Mouse (Mus musculus) B cell, adult 62 days (primary cell): ENCODE data around the gene Kcnj14. TPM values are rescaled to one million over a fixed set of nuclear protein-coding genes. Genes with fewer than 3 reads are reported as not detected.

Source experiments
- total RNA-seq: library from RNA; stranded (reverse); gene quantifications from 4 replicates; pipeline ENCODE4 v1.2.4, GENCODE M21; 2023

The Kcnj14 gene
- total RNA-seq: 3.5 to 4.3 TPM (median 3.9 TPM) in 4 replicates

GRCm38 (mm10) chr7:45824598-45824997, at the start of gene Kcnj14:
TSS of gene Kcnj14 (minus strand) at chr7:45824782.

GRCm38 (mm10) chr7:45872624-45873023, 48.0 kb upstream of the Kcnj14 start, which contains the start of gene Kdelr1:
TSS of gene Kdelr1 (plus strand) at chr7:45872772.

DNA sequence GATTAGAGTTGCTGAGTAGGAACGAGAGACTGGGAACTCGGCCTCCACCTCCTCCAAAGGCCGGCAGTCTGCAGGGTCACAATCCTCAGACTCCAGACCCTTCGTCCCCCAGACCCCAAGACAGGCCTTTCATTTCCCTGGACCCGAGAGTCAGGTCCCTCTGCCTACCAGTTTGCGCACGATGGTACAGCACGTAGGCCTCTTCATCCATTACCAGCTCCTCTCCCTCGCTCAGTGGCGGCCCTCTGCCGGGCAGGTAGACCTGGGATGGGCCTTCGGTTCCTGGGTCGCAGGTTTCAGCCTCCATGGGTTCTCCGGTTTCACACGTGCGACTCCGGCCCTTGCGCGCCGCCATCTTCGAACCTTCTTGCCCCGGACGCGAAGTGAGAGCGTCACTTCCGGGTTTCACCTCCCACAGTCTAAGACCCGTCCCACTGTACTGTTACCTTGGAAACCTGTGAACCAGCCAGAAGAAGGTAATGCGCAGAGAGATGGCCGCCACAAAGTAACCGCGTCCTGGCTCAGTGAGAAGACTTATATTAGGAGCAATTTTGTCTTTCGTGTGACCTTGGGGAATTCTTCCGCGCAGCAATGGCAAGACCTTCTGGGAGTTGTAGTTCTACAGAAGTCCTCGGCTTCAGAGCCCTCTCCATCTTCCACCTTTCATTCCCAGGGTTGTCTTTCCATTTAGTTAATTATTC, 6.0 kb upstream of the Kcnj14 start, which contains the start of gene Grwd1:
Gene Grwd1, minus strand, starts transcription at position 518 of the 701 bp plus-strand sequence.

DNA sequence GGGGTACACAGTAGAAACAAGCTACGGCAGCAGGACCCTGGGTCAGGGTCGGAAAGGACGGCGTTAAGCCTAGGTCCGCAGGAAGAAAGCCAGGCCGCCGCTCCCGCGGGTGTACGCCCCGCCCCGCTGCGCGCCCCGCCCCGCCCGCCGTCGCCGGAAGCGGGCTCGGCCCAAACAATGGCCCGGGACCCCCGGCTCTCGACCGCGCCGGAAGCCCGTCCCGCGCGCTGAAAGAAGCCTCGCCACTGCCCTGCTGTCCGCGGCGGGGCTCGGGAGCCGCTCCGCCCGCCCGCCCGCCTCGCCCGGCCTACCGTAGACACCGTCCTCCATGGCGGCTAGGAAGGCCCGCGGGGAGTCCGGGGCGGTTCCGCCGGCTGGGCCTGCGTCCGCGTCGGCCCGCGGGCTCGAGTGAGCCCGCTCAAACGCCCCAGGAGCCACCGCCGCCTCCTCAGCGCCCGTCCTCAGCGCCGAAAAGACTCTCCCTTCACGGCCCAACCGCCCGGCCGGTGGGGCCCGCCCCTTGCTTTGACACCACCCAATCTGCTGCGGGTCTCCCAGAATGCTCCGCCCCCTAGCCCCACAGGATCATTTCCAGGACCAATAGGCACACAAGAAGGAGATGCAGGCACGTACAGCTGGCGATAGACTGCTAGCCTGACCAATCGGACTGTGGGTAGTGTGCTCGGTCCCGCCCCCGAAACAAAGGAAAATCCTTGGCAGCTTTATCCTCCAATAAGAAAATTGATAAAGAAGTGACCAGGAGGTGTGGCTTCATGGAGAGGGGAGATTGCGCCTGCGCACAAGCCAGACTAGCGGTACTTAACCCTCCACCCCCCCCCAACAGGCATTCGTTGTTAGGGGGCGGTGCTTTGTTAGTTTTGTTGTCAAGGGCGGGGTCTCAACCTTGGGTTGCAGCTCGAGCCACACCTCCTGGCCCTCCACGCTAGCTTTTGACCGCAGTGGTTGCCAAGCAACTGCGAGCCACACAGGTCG, 10.5 kb downstream of the Kcnj14 start, which contains the start of gene Cyth2:
Gene Cyth2, minus strand, starts transcription at position 795 of the 993 bp plus-strand sequence.

GRCm38 (mm10) chr7:45784524-45785372, 39.8 kb downstream of the Kcnj14 start, which contains the start of gene Sult2b1:
TSS of gene Sult2b1 (minus strand) at chr7:45784669.

DNA sequence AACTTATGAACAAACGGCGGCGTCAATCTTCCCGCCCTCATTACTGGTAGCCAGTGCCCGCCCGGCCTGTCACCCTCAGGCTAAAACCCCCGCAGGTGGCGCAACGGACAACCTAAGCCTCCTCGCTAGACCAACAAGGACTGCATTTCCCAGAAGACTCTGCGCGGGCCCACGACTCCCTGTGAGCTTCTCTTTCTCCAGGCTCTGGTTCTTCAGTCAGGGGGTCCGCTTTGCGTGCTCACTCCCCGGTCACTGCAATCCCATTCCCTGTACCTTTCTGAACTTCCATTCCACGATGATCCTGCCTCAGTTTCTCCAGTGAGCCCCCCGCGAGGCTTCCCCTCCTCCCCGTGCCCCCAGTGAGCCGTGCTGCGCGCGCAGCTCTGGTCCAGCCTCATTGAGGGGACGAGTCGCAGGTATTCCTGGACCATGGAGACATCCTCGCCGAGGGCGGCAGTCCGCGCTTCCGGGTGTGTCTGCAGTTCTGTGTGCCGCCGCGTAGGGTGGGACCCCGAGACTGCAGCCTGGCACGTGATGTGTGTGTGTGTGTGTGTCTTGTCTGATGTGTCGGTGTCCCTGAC, 41.0 kb downstream of the Kcnj14 start, which contains the start of gene Lmtk3:
Gene Lmtk3, plus strand, starts transcription at position 228 of the 581 bp plus-strand sequence.

Other genes with a start within 250 kb of the Kcnj14 start
- gene Fgf21, start 209.3 kb downstream of the Kcnj14 start, total RNA-seq: not detected in 4 replicates
- gene Fut1, start 207.5 kb downstream of the Kcnj14 start, total RNA-seq: not detected in 4 replicates
- gene Izumo1, start 203.0 kb downstream of the Kcnj14 start, total RNA-seq: not detected in 4 replicates
- 0.18 to 0.36 TPM (median 0.26 TPM) in 4 replicates for gene Rasip1, start 197.3 kb downstream of the Kcnj14 start, total RNA-seq
- gene Mamstr, start 184.8 kb downstream of the Kcnj14 start, total RNA-seq: not detected in 4 replicates
- gene Fut2, start 158.4 kb downstream of the Kcnj14 start, total RNA-seq: not detected in 4 replicates
- gene Ntn5, start 140.8 kb downstream of the Kcnj14 start, total RNA-seq: not detected in 4 replicates
- not detected in 4 replicates for gene Sec1, start 130.4 kb downstream of the Kcnj14 start, total RNA-seq
- gene Car11, start 124.9 kb downstream of the Kcnj14 start, total RNA-seq: not detected in 4 replicates
- gene Dbp, start 119.7 kb downstream of the Kcnj14 start, total RNA-seq: 19.3 to 25.2 TPM (median 23.7 TPM) in 4 replicates
- gene Rpl18, start 109.3 kb downstream of the Kcnj14 start, total RNA-seq: 2,047 to 2,170 TPM (median 2,138 TPM) in 4 replicates
- gene Sphk2, start 106.8 kb downstream of the Kcnj14 start, total RNA-seq: 31.9 to 35.1 TPM (median 32.5 TPM) in 4 replicates
- 1.0 to 1.9 TPM (median 1.5 TPM) in 4 replicates for gene Fam83e, start 103.6 kb downstream of the Kcnj14 start, total RNA-seq
- not detected in 4 replicates for gene Spaca4, start 99.0 kb downstream of the Kcnj14 start, total RNA-seq
- 0.12 to 0.39 TPM in 2 of 4 replicates, not detected in the others for gene Lmtk3, start 41.0 kb downstream of the Kcnj14 start, total RNA-seq
- gene Sult2b1, start 40.1 kb downstream of the Kcnj14 start, total RNA-seq: 1.4 to 1.9 TPM (median 1.5 TPM) in 3 of 4 replicates, not detected in the other
- 132 to 162 TPM (median 146 TPM) in 4 replicates for gene Cyth2, start 10.2 kb downstream of the Kcnj14 start, total RNA-seq
- 29.3 to 33.0 TPM (median 30.4 TPM) in 4 replicates for gene Grwd1, start 6.2 kb upstream of the Kcnj14 start, total RNA-seq
- gene Kdelr1, start 48.0 kb upstream of the Kcnj14 start, total RNA-seq: 51.0 to 58.7 TPM (median 51.4 TPM) in 4 replicates
- 0.49 to 0.86 TPM (median 0.52 TPM) in 4 replicates for gene Grin2d, start 53.6 kb upstream of the Kcnj14 start, total RNA-seq
- not detected in 4 replicates for gene Syngr4, start 71.9 kb upstream of the Kcnj14 start, total RNA-seq
- 7.6 to 13.6 TPM (median 9.5 TPM) in 4 replicates for gene Tmem143, start 72.2 kb upstream of the Kcnj14 start, total RNA-seq
- gene Emp3, start 96.6 kb upstream of the Kcnj14 start, total RNA-seq: 201 to 243 TPM (median 228 TPM) in 4 replicates
- gene Ccdc114, start 99.3 kb upstream of the Kcnj14 start, total RNA-seq: 6.3 to 12.1 TPM (median 9.0 TPM) in 4 replicates
- gene Abcc6, start 205.5 kb upstream of the Kcnj14 start, total RNA-seq: not detected in 4 replicates
- 43.0 to 50.9 TPM (median 45.5 TPM) in 4 replicates for gene Nomo1, start 208.9 kb upstream of the Kcnj14 start, total RNA-seq